Mouse (Mus musculus) kidney, adult 18-20 months (tissue): ENCODE results near the gene Rhbdf2.
"Not testable (repeated sequence)": the region's sequence is repeated elsewhere in the genome, so short reads cannot be mapped to it uniquely, and the experiment has no call there.

Source experiments
- DNase-seq: peaks from one replicate; pipeline ENCODE4 v3.0.0; 2021

Gene Rhbdf2

GRCm38 (mm10) chr11:116626299-116627071 lies at the start of gene Rhbdf2:
Rhbdf2 (minus strand) TSS chr11:116627019.
- no peak for DNase-seq

- DNase-seq: no peak
These were observed 49.6 kb upstream of the Rhbdf2 start for GRCm38 (mm10) chr11:116676175-116676976.

- DNase-seq: peak; percentile 77
These were observed 48.6 kb upstream of the Rhbdf2 start for GRCm38 (mm10) chr11:116675429-116675828.

GRCm38 (mm10) chr11:116674616-116675379 lies 48.0 kb upstream of the Rhbdf2 start:
- DNase-seq: peak; percentile 91

- DNase-seq: no peak
These were observed 46.6 kb upstream of the Rhbdf2 start for GRCm38 (mm10) chr11:116673410-116673809.

GRCm38 (mm10) chr11:116672595-116672994 lies 45.8 kb upstream of the Rhbdf2 start:
- no peak for DNase-seq

GRCm38 (mm10) chr11:116671845-116672434 lies 45.1 kb upstream of the Rhbdf2 start:
- peak; percentile 34 for DNase-seq

GRCm38 (mm10) chr11:116671112-116671844 lies 44.5 kb upstream of the Rhbdf2 start:
- DNase-seq: peak; percentile 99

GRCm38 (mm10) chr11:116670386-116670785 lies 43.6 kb upstream of the Rhbdf2 start:
- no peak for DNase-seq

GRCm38 (mm10) chr11:116669787-116670365 lies 43.1 kb upstream of the Rhbdf2 start:
- no peak for DNase-seq

GRCm38 (mm10) chr11:116669316-116669715 lies 42.5 kb upstream of the Rhbdf2 start:
- DNase-seq: no peak

- peak; percentile 57 for DNase-seq
These were observed 42.0 kb upstream of the Rhbdf2 start for GRCm38 (mm10) chr11:116668839-116669238.

GRCm38 (mm10) chr11:116668381-116668825 lies 41.6 kb upstream of the Rhbdf2 start:
- DNase-seq: no peak

- no peak for DNase-seq
These were observed 41.1 kb upstream of the Rhbdf2 start for GRCm38 (mm10) chr11:116667930-116668329.

- not testable (repeated sequence) for DNase-seq
These were observed 40.2 kb upstream of the Rhbdf2 start for GRCm38 (mm10) chr11:116667012-116667411.

GRCm38 (mm10) chr11:116666566-116666965 lies 39.7 kb upstream of the Rhbdf2 start:
- DNase-seq: no peak

GRCm38 (mm10) chr11:116665289-116665688 lies 38.5 kb upstream of the Rhbdf2 start:
- no peak for DNase-seq

GRCm38 (mm10) chr11:116661948-116662377 lies 35.1 kb upstream of the Rhbdf2 start:
- DNase-seq: peak; percentile 73

- DNase-seq: no peak
These were observed 34.6 kb upstream of the Rhbdf2 start for GRCm38 (mm10) chr11:116661291-116661947.

GRCm38 (mm10) chr11:116660181-116660580 lies 33.4 kb upstream of the Rhbdf2 start:
- no peak for DNase-seq
